Mouse (Mus musculus): ENCODE measurements around the gene Ift43. TPM values are rescaled to one million over a fixed set of nuclear protein-coding genes. Genes with fewer than 3 reads are reported as not detected.

Gene Ift43
- polyA plus RNA-seq, 1 experiment from 2014 or later: 28.1 TPM

DNA sequence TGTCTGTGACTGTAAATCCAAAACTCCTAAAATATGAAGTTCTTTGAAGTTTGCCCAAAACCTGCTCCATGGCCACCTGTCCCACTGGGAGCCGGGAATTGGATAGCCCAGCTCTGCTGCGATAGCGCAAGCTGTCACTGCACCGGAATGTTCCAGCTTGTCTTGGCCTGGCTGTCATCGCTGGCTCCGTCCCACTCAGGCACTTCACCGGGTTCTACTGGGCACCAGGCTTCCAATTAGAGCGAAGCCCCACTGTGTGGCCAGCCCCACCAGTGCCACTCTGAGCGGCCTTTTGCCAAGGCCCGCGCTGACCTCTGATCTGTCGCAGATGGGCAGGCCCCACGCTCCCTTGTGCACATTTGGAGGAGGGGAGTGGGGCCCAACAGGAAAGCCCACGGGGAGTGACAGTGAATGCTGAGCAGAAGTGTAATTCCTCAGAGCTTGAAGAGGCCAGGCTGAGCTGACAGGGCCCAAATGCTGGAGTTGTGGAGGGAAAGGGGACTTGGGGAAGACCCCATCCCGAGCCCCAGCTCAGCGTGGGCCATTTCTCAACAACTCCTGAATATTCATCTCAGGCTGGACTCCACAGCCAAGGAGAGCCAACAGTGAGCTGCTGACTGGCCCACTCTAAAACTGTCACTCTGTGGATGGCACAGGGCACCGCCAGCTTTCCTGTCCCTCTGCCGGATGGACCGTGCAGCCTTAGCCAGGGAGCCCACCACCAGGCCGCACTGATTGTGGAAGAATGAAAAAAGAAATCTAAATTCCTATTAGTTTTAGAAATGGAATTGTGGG, 76.5 kb downstream of the Ift43 start:
- Histone ChIP-seq H3K27ac (ENCODE audit: low read depth, low read length) (no peak overlapping the region), H3K4me3 (ENCODE audit: low read depth, low read length) (no peak overlapping the region)

DNA sequence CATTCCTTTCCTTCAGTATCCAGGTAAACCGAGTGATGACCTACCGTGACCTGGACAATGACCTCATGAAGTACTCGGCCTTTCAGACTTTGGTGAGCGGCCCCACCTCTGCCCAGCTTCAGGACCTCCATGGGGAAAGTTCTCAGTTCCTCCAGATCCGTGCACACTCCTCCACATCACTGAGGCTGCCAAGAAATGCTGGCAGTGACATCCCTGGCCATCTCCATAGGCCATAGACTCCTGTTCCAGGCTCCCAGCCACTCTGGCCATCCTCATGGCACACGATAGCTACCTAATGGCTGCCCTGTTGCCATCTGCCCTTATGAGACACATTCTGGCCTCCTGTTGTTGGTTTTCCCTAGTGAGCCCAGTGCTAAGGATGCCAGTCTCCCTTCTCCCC, 79.1 kb downstream of the Ift43 start:
- 86% methylated on average over 6 of the region's 6 CpGs for WGBS
- peaks cover 4% of the 10 kb centered on the region; the same call in 1 of the 2 replicates for H3K4me1 ChIP-seq (replicated peaks; ENCODE audit: control insufficient read depth, insufficient read depth, low read length)
- no peak for DNase-seq (ENCODE audit: low spot score)

More for the DNA sequence above, 76.5 kb downstream of the Ift43 start:
- Histone ChIP-seq H3K9ac (ENCODE audit: low read depth, low read length) (no peak overlapping the region), H3K4me2 (no peak overlapping the region), H3K36me3 (ENCODE audit: control insufficient read depth, insufficient read depth, low read length) (no peaks in the 10 kb centered on the region), H3K4me1 (replicated peaks; ENCODE audit: control insufficient read depth, insufficient read depth, low read length) (peaks cover 4% of the 10 kb centered on the region; the same call in 1 of the 2 replicates), H3K9me3 (ENCODE audit: control insufficient read depth, low read length) (no peaks in the 10 kb centered on the region), H3K27me3 (replicated peaks; ENCODE audit: control insufficient read depth, insufficient read depth, low read length) (no peaks in the 10 kb centered on the region)
- WGBS: 89% methylated on average over 20 of the region's 20 CpGs
- no peak for ATAC-seq (replicated peaks; ENCODE audit: low FRiP score)
- DNase-seq (ENCODE audit: low spot score): no peak

DNA sequence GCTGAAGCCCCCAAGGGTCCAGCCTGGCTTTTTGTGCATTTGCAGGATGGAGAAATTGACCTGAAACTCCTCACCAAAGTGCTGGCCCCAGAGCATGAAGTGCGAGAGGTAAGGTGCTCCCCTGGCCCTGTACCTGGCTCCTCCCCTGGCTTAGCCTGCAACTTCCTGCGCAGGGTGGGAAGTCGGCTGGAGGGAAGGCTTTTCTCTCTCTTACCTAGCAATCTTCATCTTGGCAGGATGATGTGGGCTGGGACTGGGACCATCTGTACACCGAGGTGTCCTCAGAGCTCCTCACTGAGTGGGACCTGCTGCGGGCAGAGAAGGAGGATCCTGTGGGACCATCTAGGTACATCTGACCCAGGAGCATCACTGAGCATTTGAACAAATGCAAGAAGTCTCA, 79.6 kb downstream of the Ift43 start:
- Histone ChIP-seq H3K27me3 (replicated peaks; ENCODE audit: control insufficient read depth, insufficient read depth, low read length) (no peaks in the 10 kb centered on the region), H3K36me3 (ENCODE audit: control insufficient read depth, insufficient read depth, low read length) (no peaks in the 10 kb centered on the region), H3K4me3 (ENCODE audit: low read depth, low read length) (no peak overlapping the region), H3K9ac (ENCODE audit: low read depth, low read length) (no peak overlapping the region), H3K27ac (ENCODE audit: low read depth, low read length) (no peak overlapping the region), H3K9me3 (ENCODE audit: control insufficient read depth, low read length) (no peaks in the 10 kb centered on the region), H3K4me2 (no peak overlapping the region), H3K4me1 (replicated peaks; ENCODE audit: control insufficient read depth, insufficient read depth, low read length) (peaks cover 4% of the 10 kb centered on the region; the same call in 1 of the 2 replicates)
- WGBS: 86% methylated on average over 5 of the region's 5 CpGs
- ATAC-seq (replicated peaks; ENCODE audit: low FRiP score) (no peak), DNase-seq (ENCODE audit: low spot score) (no peak)

More for the DNA sequence above, 79.1 kb downstream of the Ift43 start:
- H3K4me2 ChIP-seq: no peak overlapping the region
- no peak overlapping the region for H3K27ac ChIP-seq (ENCODE audit: low read depth, low read length)
- ATAC-seq (replicated peaks; ENCODE audit: low FRiP score): no peak
- no peaks in the 10 kb centered on the region for H3K27me3 ChIP-seq (replicated peaks; ENCODE audit: control insufficient read depth, insufficient read depth, low read length)
- no peak overlapping the region for H3K9ac ChIP-seq (ENCODE audit: low read depth, low read length)
- no peak overlapping the region for H3K4me3 ChIP-seq (ENCODE audit: low read depth, low read length)
- no peaks in the 10 kb centered on the region for H3K9me3 ChIP-seq (ENCODE audit: control insufficient read depth, low read length)
- H3K36me3 ChIP-seq (ENCODE audit: control insufficient read depth, insufficient read depth, low read length): no peaks in the 10 kb centered on the region

DNA sequence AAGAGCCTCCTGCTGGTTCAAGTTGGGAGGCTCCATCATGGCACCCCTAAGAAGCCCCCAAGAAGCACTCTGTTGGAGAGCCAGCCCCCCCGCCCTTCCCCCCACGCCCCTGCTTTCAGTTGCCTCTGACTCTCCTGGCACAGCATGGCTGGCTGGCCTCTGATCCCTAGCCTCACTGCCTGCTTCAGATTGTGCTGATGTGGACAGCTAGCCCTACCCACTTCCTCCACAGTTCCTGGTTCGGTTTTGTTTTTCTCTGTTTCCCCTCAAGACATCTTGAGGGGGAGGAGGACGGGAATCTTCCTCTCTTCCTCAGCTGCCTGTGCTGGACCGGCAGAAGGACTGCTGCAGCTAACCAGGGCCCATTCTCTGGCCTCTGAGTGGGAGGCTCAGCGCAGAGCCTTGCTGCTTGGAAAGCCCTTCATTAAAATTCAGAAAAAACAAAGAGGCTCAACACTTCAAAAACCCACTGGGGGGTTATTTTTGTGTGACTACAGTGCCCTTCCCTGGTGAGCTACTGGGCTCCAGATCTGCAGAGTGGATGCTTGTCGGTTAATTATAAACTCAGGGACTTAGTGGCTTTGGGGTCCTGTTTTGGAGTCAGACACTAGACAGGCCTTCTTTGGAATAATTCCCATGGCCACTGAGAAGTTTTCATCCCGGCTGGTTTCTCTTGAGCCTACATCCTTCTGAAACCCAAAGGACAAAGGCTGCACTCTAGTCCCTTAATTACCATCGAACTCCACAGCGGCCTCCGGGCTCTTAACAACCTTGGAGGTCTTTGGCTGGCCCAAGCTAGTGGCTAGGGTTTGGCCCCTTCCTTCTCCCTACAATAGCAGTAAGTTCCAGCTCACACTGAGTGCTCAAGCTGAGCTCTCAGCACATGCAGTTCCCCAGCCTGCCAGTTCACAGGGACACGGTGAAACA, 80.8 kb downstream of the Ift43 start:
- WGBS: 47% methylated on average over 12 of the region's 12 CpGs
- no peak overlapping the region for H3K4me3 ChIP-seq (ENCODE audit: low read depth, low read length)
- H3K9ac ChIP-seq (ENCODE audit: low read depth, low read length): no peak overlapping the region
- H3K9me3 ChIP-seq (ENCODE audit: control insufficient read depth, low read length): no peaks in the 10 kb centered on the region
- no peak overlapping the region for H3K4me2 ChIP-seq
- no peak overlapping the region for H3K27ac ChIP-seq (ENCODE audit: low read depth, low read length)
- no peaks in the 10 kb centered on the region for H3K27me3 ChIP-seq (replicated peaks; ENCODE audit: control insufficient read depth, insufficient read depth, low read length)
- H3K36me3 ChIP-seq (ENCODE audit: control insufficient read depth, insufficient read depth, low read length): no peaks in the 10 kb centered on the region
- H3K4me1 ChIP-seq (replicated peaks; ENCODE audit: control insufficient read depth, insufficient read depth, low read length): peaks cover 4% of the 10 kb centered on the region; the same call in 1 of the 2 replicates
- ATAC-seq (replicated peaks; ENCODE audit: low FRiP score) (no peak), DNase-seq (ENCODE audit: low spot score) (no peak)

DNA sequence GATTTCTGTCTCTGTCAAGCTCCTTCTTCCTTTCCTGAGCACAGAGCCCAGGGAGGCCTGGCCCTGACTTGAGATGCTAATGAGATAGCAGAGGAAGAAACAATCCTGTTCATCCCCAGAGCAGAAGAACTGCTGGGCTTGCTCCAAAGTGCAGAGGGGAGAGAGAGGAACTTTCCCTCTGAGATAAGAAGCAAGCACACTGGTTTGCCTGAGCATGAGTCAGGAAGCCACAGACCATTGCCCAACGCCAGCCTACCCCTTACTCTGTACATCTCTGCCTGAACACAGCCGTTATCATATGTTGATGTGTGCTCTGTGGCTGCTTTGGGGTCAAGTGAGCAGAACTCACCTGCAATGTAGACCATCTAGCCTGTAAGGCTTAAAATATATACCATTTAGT, 83.9 kb downstream of the Ift43 start:
- Histone ChIP-seq H3K27ac (ENCODE audit: low read depth, low read length) (no peak overlapping the region), H3K36me3 (ENCODE audit: control insufficient read depth, insufficient read depth, low read length) (no peaks in the 10 kb centered on the region), H3K4me1 (replicated peaks; ENCODE audit: control insufficient read depth, insufficient read depth, low read length) (peaks cover 4% of the 10 kb centered on the region; the same call in 1 of the 2 replicates), H3K4me3 (ENCODE audit: low read depth, low read length) (no peak overlapping the region), H3K9me3 (ENCODE audit: control insufficient read depth, low read length) (no peaks in the 10 kb centered on the region), H3K9ac (ENCODE audit: low read depth, low read length) (no peak overlapping the region), H3K27me3 (replicated peaks; ENCODE audit: control insufficient read depth, insufficient read depth, low read length) (no peaks in the 10 kb centered on the region), H3K4me2 (no peak overlapping the region)
- ATAC-seq (replicated peaks; ENCODE audit: low FRiP score) (no peak), DNase-seq (ENCODE audit: low spot score) (no peak)
- WGBS: 14% methylated on average over 2 of the region's 2 CpGs

DNA sequence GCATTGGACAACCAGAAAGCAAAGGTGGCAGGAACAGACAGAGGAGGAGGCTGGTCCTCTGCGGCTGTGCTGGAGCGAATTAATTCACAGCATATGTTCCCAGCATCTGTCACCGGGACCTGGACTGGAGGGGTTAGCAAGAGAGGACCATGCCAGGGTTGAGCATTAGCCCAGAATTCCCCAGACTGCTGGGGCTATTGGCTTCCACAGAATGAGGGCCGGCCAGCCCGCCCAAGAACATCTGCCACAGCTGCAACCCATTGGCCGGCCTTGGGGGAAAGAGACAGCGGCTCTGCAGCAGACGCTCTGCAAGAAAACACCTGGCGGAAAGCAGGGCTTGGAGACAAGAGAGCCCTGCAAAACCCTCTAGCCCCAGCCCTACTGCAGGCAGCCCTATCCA, 84.7 kb downstream of the Ift43 start:
- Histone ChIP-seq H3K36me3 (ENCODE audit: control insufficient read depth, insufficient read depth, low read length) (no peaks in the 10 kb centered on the region), H3K9me3 (ENCODE audit: control insufficient read depth, low read length) (no peaks in the 10 kb centered on the region), H3K4me3 (ENCODE audit: low read depth, low read length) (no peak overlapping the region), H3K27me3 (replicated peaks; ENCODE audit: control insufficient read depth, insufficient read depth, low read length) (no peaks in the 10 kb centered on the region), H3K4me1 (replicated peaks; ENCODE audit: control insufficient read depth, insufficient read depth, low read length) (peaks cover 4% of the 10 kb centered on the region; the same call in 1 of the 2 replicates), H3K4me2 (no peak overlapping the region), H3K27ac (ENCODE audit: low read depth, low read length) (no peak overlapping the region), H3K9ac (ENCODE audit: low read depth, low read length) (no peak overlapping the region)
- ATAC-seq (replicated peaks; ENCODE audit: low FRiP score): no peak
- DNase-seq (ENCODE audit: low spot score): no peak
- WGBS: 55% methylated on average over 9 of the region's 9 CpGs

DNA sequence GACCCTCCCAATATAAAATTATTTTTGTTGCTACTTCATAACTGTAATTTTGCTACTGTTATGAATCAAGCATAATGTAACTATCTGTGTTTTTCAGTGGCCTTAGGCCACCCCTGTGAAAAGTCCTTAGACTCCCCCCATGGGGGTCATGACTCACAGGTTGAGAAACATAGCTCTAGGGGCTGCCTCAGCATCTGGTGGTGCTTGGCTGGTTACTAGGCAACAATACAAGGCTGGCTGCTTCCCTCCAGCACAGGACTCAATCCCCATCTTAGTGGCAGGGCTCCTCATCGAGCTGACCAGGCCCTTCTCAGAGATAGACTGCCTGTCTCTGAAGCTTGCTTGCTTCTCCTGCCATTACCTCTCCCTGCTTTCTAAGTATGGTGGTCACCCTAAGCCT, 86.4 kb downstream of the Ift43 start:
- no peak for ATAC-seq (replicated peaks; ENCODE audit: low FRiP score)
- no peak overlapping the region for H3K27ac ChIP-seq (ENCODE audit: low read depth, low read length)
- H3K4me1 ChIP-seq (replicated peaks; ENCODE audit: control insufficient read depth, insufficient read depth, low read length): no peaks in the 10 kb centered on the region
- no peak overlapping the region for H3K4me3 ChIP-seq (ENCODE audit: low read depth, low read length)
- H3K9me3 ChIP-seq (ENCODE audit: control insufficient read depth, low read length): no peaks in the 10 kb centered on the region
- 32% methylated on average over 1 of the region's 1 CpGs for WGBS
- H3K4me2 ChIP-seq: no peak overlapping the region
- H3K36me3 ChIP-seq (ENCODE audit: control insufficient read depth, insufficient read depth, low read length): no peaks in the 10 kb centered on the region
- no peak overlapping the region for H3K9ac ChIP-seq (ENCODE audit: low read depth, low read length)
- H3K27me3 ChIP-seq (replicated peaks; ENCODE audit: control insufficient read depth, insufficient read depth, low read length): no peaks in the 10 kb centered on the region; the same call in 1 of the 2 replicates
- DNase-seq (ENCODE audit: low spot score): no peak

DNA sequence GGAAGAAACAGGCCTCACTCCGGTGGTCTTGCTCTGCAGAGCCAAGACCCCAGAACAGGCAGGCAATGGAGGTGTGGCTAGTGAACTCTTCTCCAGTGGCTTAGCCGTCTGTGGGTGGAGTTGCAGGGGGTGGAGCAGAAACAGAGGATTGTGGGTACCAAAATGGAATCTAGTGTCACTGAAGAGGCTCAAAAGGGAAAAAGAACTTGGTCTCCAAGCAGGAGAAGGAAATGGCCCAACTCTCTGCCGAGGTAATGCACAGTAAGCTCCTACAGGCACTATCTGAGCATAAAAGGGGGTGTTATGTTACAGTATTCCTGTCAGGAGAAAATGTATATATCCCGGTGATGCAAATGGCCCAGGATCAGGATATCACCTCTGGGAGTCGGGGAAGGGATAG, 86.9 kb downstream of the Ift43 start:
- Histone ChIP-seq H3K4me3 (ENCODE audit: low read depth, low read length) (no peak overlapping the region), H3K4me1 (replicated peaks; ENCODE audit: control insufficient read depth, insufficient read depth, low read length) (no peaks in the 10 kb centered on the region), H3K27ac (ENCODE audit: low read depth, low read length) (no peak overlapping the region), H3K9me3 (ENCODE audit: control insufficient read depth, low read length) (no peaks in the 10 kb centered on the region), H3K4me2 (no peak overlapping the region), H3K27me3 (replicated peaks; ENCODE audit: control insufficient read depth, insufficient read depth, low read length) (no peaks in the 10 kb centered on the region; the same call in 1 of the 2 replicates), H3K9ac (ENCODE audit: low read depth, low read length) (no peak overlapping the region), H3K36me3 (ENCODE audit: control insufficient read depth, insufficient read depth, low read length) (no peaks in the 10 kb centered on the region)
- DNase-seq (ENCODE audit: low spot score): no peak
- ATAC-seq (replicated peaks; ENCODE audit: low FRiP score): no peak
- WGBS: 63% methylated on average over 5 of the region's 5 CpGs

All from liver, embryonic 11.5 days (tissue).